Mouse (Mus musculus): Measurements from ENCODE around the gene Col28a1.

- TF ChIP-seq CTCF (IDR thresholded peaks at IDR 0.05; ENCODE audit: low read depth) (no peak), EP300 (optimal IDR thresholded peaks at IDR 0.05) (no peak)
Measured at GRCm38 (mm10) chr6:8192517-8192916, at the start of gene Col28a1.
